Mouse (Mus musculus) liver, adult (tissue): Measurements from ENCODE around the gene Nrxn3.

ENCODE experiments used
- GATA4 ChIP-seq: IDR thresholded peaks from 2 replicates; pipeline ENCODE4 v1.6.1; 2014; ENCODE audit warnings: mild to moderate bottlenecking, low read length; ENCODE audit not compliant: insufficient replicate concordance

The Nrxn3 gene

GRCm38 (mm10) chr12:90283022-90283421 is 1560.3 kb downstream of the Nrxn3 start:
- TF ChIP-seq GATA4 = no peak

GRCm38 (mm10) chr12:90302671-90303070 is 1580.0 kb downstream of the Nrxn3 start:
- TF ChIP-seq GATA4 = no peak

- no peak for TF ChIP-seq GATA4
Observed at GRCm38 (mm10) chr12:90331806-90332205, 1609.1 kb downstream of the Nrxn3 start.

DNA sequence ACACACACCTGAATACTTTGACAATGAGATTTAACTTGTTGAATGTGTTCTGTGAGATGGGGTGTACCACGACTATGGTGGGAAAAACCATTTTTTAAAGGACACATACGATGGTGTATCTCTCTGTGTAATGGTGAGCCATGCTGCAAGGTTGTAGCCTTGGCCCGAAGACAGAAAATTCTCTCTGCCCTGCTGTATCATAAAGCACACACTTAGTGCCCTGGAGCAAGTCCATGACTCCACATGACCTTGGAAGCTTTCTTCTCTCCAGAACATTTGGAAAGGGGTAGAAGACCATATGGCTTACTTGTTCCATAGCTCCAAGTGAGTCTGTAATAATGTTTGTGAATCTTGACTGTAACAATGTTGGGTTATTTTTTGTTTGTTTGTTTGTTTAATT is 1609.8 kb downstream of the Nrxn3 start:
- TF ChIP-seq GATA4 = no peak

- TF ChIP-seq GATA4 = no peak
Observed at GRCm38 (mm10) chr12:90337496-90338228, 1615.0 kb downstream of the Nrxn3 start.

GRCm38 (mm10) chr12:90338229-90338557 is 1615.5 kb downstream of the Nrxn3 start:
- TF ChIP-seq GATA4 = no peak
